Mouse (Mus musculus) frontal cortex, postnatal 36 days (tissue): ENCODE data around the gene Otud4.
"Not testable (repeated sequence)": the region's sequence is repeated elsewhere in the genome, so short reads cannot be mapped to it uniquely, and the experiment has no call there.

Experiments used
- DNase-seq, 2 experiments: peaks; one replicate each; pipeline ENCODE4 v3.0.0; 2022; ENCODE audit warnings: low spot score in 2 of 2

The Otud4 gene

DNA sequence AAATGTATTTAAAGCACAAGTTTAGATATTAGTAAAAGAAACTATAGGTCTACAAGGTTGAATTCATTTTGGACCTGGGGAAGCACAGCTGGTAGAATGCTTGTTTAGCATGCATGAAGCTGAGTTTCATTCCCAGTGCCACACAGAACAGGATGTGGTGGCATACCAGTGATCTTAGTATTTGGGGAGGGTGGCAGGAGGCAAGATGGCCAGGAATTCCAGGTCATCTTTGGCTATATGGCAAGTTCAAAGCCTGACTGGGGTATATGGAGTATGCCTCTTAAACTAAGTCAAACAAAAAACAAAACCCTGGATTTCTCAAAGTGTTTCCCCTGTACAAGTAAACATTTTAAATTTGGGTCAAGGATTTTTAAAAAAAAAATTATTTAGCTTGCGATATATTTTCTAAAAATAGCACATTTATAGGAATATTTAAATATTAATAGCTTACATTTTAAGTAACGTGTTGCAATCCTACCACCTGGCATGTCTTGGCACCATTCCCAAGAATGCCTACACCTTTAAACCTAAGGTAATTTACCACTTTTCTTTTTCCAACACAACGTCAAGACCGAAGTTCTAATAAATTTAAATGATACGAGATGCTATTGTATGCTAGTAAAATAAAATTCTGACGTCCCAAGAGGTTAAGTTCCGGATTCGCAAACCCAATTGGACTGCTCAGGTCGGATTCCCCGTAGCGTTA is 1.3 kb upstream of the Otud4 start:
- peak in 1 of 2 experiments; percentile 19 for DNase-seq

GRCm38 (mm10) chr8:79638707-79639549 is 490 bp upstream of the Otud4 start:
- peak; percentile 98 to 99 for DNase-seq

GRCm38 (mm10) chr8:79641119-79641518 is 1.7 kb downstream of the Otud4 start:
- no peak for DNase-seq

DNA sequence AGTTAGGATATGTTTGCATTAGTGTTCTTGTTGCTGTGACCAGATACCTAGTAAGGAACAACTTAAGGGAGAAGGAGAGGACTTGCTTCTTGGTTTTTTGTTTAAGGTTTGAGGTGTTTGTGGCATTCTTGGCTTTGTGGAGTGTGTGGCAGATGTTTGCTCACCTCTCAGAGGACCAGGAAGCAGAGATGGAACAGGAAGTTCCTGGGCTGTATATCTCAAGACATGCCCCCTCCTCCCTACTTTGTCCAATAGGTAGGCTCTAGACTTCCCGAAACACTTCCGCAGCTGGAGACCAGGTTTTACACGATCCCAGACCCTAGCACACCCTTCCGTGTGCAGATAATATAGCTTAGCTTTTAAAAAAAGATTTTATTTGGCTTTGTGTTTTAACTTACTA is 10.2 kb downstream of the Otud4 start:
- DNase-seq = no peak

DNA sequence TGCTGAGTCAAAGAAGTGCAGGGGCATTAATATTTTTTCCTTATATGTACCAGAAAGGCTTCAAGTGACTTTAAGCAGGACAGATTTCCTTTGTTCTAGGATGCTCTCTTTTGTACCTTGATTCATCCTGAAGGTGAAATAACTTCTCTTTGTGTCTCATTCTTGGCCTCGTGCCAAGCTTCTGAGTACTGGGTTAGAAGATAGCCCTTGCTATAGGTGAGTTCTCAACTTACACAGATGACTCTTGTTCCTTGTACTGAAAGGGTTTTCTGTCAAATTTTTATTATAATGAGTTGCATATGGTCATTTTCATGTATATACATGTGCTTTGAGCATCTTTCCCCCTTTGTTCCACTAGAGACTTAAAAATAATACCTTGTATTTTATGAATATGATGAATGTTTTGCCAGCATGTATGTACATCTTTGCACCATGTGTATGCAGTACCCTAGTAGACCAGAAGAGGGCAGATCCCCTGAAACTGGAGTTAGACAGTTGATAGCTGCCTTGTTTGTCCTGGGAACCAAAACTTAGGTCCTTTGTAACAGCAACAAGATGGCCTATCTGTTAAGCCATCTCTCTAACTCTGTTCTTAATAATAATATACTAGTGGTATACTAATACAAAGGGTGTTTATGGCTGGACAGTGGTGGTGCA is 10.9 kb downstream of the Otud4 start:
- no peak for DNase-seq

GRCm38 (mm10) chr8:79653736-79654135 is 14.3 kb downstream of the Otud4 start:
- no peak for DNase-seq

- DNase-seq = not testable (repeated sequence)
These were observed 19.3 kb downstream of the Otud4 start for GRCm38 (mm10) chr8:79658715-79659114.

- no peak for DNase-seq
These were observed 37.0 kb downstream of the Otud4 start for GRCm38 (mm10) chr8:79676461-79676860.

GRCm38 (mm10) chr8:79679005-79679404 is 39.6 kb downstream of the Otud4 start:
- DNase-seq = no peak

DNA sequence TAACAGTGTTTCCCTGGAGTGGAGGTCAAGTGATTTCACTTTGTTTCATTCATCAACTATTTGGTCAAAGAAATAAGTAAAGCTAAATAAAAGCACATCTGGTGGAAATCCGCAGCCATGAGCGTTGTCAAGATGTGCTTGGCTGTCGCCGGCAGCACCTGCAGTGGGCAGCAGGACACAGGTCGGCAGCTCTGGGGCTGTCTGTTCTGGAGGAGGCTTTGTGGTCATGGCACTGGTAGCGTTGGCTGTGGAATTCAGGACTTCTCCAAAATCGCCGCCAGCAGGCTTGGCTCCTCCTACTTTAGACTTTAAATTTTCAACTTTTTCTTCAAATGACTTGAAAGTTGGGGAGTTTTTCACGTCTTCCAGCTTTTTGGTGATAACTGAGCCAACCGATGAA is 40.7 kb downstream of the Otud4 start:
- DNase-seq = not testable (repeated sequence)

DNA sequence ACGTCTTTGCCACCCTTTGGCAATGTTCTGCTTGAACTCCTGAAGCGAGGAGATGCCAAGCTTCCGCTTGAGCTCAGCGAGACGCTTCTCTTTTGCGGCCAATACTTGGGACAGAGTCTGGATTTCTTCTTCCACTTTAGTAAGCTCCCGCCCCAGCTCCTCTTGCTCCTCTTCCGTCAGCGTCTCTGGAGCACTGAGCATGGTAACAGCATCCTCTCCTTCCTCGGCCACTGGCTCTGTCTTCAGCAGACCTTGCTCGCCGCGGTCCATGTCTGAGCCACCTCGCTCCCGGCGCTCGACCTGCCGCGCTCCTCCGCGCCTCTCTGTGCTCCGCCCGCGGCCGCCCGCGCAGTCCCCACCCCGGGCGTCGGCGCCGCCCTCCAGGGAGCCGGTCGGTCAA is 41.1 kb downstream of the Otud4 start:
- DNase-seq = peak in 1 of 2 experiments; percentile 12

- DNase-seq = no peak
These were observed 41.5 kb downstream of the Otud4 start for GRCm38 (mm10) chr8:79680965-79681364.

- DNase-seq = not testable (repeated sequence)
These were observed 46.5 kb downstream of the Otud4 start for GRCm38 (mm10) chr8:79685927-79686326.

GRCm38 (mm10) chr8:79692531-79692930 is 53.1 kb downstream of the Otud4 start:
- no peak for DNase-seq

DNA sequence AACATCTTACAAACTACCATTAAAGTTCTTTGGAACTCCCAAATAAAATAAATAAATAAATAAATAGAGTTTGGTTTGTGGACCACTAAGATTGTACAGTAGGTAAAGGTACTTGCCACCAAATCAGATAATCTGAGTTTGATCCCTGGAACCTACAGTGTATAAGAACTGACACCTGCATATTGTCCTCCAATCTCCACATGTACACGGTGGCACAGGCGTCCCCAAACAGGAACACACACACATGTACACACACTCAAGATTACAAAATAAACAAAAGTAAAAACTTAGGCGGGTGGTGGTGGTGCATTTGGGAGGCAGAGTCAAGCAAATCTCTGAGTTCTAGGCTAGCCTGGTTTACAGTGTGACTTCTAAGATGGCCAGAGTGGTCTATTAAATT is 67.3 kb downstream of the Otud4 start:
- no peak for DNase-seq

DNA sequence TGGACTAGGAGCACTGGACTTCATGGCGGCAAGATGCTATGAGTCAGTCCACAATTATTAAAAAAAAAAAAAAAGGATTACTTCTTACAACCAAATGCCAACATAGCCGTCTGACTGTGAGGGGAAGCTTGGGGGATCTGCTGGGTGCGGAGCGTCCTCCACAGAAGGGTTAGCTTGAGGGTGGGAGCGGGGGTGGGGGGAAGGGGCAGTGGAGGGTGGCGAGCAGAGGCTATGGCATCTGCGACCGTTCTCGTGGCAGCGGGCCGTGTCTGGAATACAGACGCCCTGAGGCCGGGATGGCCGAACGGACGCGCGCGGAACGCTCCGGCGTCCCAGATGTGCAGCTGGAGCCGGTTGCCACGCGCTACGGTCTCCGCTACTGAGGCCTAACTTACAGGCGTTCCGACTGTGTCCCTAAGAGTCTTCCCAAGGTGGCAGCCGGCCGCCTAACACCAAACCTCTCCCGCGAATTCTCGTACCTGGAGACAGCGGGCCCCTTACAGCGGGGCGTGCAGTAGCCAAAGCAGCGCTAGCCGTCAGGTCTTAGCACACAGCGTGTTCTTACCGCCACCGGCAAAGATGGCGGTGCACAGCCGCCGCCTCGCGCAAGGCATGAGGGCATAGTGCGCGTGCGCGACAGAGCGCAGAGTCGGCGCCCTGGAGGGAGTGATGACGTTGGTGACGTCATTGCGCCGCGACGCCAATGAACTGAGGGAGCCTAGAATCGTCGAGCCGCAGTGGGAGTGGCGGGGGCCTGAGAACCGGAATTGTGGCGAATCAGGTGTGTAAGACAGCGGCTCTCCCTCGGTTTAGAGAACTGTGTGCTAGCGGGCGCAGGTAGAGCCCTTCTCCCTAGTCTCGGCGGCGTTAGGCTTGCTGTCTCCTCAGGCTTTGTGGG is 71.9 kb downstream of the Otud4 start, which contains the start of the genes Abce1 and Anapc10:
Gene Abce1 (minus strand): TSS at position 677 of the 898 bp plus-strand sequence.
Gene Anapc10 (plus strand): TSS at position 757 of the 898 bp plus-strand sequence.
- peak; percentile 97 to 99 for DNase-seq

GRCm38 (mm10) chr8:79712676-79713075 is 73.3 kb downstream of the Otud4 start:
- no peak for DNase-seq

GRCm38 (mm10) chr8:79721537-79721936 is 82.1 kb downstream of the Otud4 start:
- DNase-seq = no peak

- DNase-seq = no peak
These were observed 83.9 kb downstream of the Otud4 start for GRCm38 (mm10) chr8:79723308-79723707.

DNA sequence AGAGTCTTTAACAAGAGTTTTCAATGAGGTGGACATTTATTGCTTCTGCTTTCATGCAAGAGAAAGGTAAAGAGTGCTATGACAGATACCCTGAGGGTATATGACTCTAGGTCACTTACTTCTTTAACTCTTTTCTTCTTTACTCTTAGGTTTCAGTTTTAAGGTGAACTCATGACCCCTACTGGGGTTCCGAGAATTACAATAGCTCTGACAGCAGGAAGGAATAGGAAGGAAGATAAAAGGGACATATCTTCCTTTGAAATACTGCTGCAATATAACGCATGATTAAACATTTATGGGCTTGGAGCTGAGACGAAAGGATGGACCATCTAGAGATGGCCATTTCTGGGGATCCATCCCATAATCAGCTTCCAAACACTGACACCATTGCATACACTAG is 85.2 kb downstream of the Otud4 start:
- DNase-seq = no peak
